Mouse (Mus musculus): ENCODE results near the gene Olfr1424.

- TF ChIP-seq CTCF (IDR thresholded peaks at IDR 0.05; ENCODE audit: low read depth) (no peak), EP300 (optimal IDR thresholded peaks at IDR 0.05) (no peak)
Observed at GRCm38 (mm10) chr19:12037727-12038126, 24.8 kb downstream of the Olfr1424 start.
